Mouse (Mus musculus) B cell, adult 2 months (primary cell): ENCODE results near the gene Sept5.

Experiments
- DNase-seq, 2 experiments: peaks; one replicate each; pipeline ENCODE4 v3.0.0; 2022

The Sept5 gene

GRCm38 (mm10) chr16:18609099-18609498 is 20.7 kb downstream of the Sept5 start:
- no peak for DNase-seq

GRCm38 (mm10) chr16:18608226-18608625 is 21.5 kb downstream of the Sept5 start:
- DNase-seq: no peak

- no peak for DNase-seq
Observed at GRCm38 (mm10) chr16:18605705-18606104, 24.0 kb downstream of the Sept5 start.

GRCm38 (mm10) chr16:18604267-18604701 is 25.5 kb downstream of the Sept5 start:
- no peak for DNase-seq

- DNase-seq: no peak
Observed at GRCm38 (mm10) chr16:18601447-18601846, 28.3 kb downstream of the Sept5 start.

GRCm38 (mm10) chr16:18598006-18598405 is 31.7 kb downstream of the Sept5 start:
- DNase-seq: no peak

GRCm38 (mm10) chr16:18596255-18596654 is 33.5 kb downstream of the Sept5 start:
- no peak for DNase-seq

- no peak for DNase-seq
Observed at GRCm38 (mm10) chr16:18593930-18594329, 35.8 kb downstream of the Sept5 start.

GRCm38 (mm10) chr16:18591047-18592018 is 38.4 kb downstream of the Sept5 start:
- no peak for DNase-seq

GRCm38 (mm10) chr16:18589804-18590790 is 39.7 kb downstream of the Sept5 start, which contains the start of gene Tbx1:
Gene Tbx1, minus strand, starts transcription at chr16:18590671.
- DNase-seq: peak; percentile 48 to 50

- DNase-seq: no peak
Observed at GRCm38 (mm10) chr16:18589080-18589621, 40.6 kb downstream of the Sept5 start.

- DNase-seq: no peak
Observed at GRCm38 (mm10) chr16:18588738-18589055, 41.1 kb downstream of the Sept5 start.

- DNase-seq: no peak
Observed at GRCm38 (mm10) chr16:18587847-18588737, 41.7 kb downstream of the Sept5 start.

GRCm38 (mm10) chr16:18586906-18587546 is 42.7 kb downstream of the Sept5 start:
- no peak for DNase-seq

GRCm38 (mm10) chr16:18586076-18586905 is 43.5 kb downstream of the Sept5 start:
- DNase-seq: no peak

- DNase-seq: no peak
Observed at GRCm38 (mm10) chr16:18585676-18586075, 44.1 kb downstream of the Sept5 start.

- DNase-seq: no peak
Observed at GRCm38 (mm10) chr16:18584901-18585510, 44.7 kb downstream of the Sept5 start.

GRCm38 (mm10) chr16:18583673-18584357 is 45.9 kb downstream of the Sept5 start:
- DNase-seq: no peak

- DNase-seq: no peak
Observed at GRCm38 (mm10) chr16:18583169-18583568, 46.6 kb downstream of the Sept5 start.
